Mouse (Mus musculus) adrenal gland, postnatal 0 days (tissue): ENCODE data around the gene Esyt2. TPM values are rescaled to one million over a fixed set of nuclear protein-coding genes. Genes with fewer than 3 reads are reported as not detected.

Source experiments
- microRNA-seq: library from miRNA; unstranded; fragments of <30 nt; microRNA quantifications from one replicate; pipeline ENCODE4, GENCODE M21; 2016; ENCODE audit warnings: borderline replicate concordance; ENCODE audit not compliant: insufficient number of aligned reads
- polyA plus RNA-seq: library from polyadenylated mRNA; unstranded; fragments of >200 nt; fragmentation: Nextera tagmentation; extraction: Ambion mirVana; gene quantifications from 2 replicates; pipeline ENCODE4 v1.2.1, GENCODE M21; 2015

The Esyt2 gene
- 11.5 and 12.2 TPM in 2 replicates for polyA plus RNA-seq

DNA sequence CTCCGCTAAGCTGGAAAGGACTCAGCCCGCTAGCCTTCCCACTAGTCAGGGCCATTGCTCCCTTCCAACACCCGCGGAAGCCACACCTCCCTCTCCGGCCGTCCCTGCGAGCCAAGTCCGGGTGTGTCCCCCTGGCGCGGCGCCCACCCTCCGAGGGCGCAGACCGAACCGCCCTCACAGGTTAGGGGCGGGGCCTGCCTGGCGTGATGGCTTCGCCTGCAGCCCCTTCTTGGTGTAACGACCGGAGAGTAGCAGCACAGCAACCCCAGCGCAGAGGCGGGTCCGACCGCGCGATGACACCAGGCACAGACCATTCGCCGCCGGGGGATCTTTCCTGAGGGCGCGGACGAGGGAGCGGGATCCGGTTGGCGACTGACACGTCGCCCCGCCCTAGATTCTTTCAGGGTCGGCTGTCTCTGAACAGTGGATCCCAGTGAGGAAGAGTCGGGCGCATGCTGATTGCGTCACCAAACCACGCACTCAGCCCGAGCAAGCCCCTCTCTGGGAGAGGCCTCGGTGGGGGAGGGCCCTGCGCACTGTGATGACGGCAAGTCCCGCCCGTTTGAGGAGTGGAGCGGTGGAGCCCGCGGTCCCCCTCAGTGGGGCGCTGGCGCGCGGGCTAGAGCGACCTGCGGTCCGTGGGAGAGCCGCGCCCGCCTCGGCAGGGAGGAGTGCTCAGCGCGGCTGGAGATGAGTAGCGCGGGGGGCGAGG is at the start of gene Esyt2:
TSS of gene Esyt2 (plus strand) at position 544 of the 712 bp plus-strand sequence.

DNA sequence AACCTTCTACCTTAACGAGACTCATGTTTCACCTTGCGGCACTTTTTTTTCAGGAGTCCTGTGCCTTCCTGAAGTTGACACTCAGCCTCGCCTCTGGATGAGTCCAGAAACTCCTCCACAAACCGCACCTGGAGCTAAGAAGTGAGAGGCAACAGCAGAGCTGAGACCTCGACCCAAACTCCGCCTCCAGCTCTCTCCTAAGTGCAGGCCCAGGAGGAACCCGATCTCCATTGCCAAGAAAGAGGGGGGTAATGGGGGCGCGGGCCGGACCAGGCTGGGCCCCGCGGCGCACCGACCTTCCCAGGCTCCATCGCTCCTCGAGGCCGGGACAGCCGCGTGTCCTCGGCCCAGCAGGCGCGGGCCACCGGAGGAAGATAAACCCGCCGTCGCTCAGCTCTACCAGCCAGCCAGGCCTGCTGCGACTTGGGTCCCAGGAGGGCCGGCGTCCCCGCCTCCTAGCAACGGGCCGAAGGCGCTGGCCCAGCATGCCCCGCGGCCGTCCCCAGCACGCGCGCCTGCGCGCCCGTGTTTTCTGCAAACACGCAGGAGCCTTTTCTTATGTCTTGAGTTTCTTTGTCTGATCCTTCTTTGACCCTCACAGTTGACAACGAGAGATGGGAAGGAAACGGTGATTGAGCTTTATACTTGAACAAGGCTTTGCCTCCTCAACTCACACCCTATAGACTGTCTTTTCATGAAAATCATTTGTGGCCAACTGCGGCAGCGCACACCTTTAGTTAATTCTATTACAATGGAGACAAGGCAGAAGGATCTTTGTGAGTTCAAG is 18.2 kb upstream of the Esyt2 start, which contains the start of gene Wdr60:
TSS of gene Wdr60 (minus strand) at position 468 of the 787 bp plus-strand sequence.

DNA sequence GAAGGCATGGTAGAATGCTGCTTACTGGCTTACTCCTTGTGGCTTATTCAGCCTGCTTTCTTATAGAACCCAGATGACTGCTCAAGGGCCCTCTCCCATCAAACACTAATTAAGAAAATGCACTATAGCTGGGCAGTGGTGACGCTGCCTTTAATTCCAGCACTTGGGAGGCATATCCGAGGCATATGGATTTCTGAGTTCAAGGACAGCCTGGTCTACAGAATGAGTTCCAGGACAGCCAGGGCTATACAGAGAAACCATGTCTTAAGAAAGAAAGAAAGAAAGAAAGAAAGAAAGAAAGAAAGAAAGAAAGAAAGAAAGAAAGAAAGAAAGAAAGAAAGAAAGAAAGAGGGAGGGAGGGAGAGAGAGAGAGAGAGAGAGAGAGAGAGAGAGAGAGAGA is 5.9 kb upstream of the Esyt2 start, which contains the start of gene Gm11027:
TSS of gene Gm11027 (plus strand) at position 301 of the 400 bp plus-strand sequence.

DNA sequence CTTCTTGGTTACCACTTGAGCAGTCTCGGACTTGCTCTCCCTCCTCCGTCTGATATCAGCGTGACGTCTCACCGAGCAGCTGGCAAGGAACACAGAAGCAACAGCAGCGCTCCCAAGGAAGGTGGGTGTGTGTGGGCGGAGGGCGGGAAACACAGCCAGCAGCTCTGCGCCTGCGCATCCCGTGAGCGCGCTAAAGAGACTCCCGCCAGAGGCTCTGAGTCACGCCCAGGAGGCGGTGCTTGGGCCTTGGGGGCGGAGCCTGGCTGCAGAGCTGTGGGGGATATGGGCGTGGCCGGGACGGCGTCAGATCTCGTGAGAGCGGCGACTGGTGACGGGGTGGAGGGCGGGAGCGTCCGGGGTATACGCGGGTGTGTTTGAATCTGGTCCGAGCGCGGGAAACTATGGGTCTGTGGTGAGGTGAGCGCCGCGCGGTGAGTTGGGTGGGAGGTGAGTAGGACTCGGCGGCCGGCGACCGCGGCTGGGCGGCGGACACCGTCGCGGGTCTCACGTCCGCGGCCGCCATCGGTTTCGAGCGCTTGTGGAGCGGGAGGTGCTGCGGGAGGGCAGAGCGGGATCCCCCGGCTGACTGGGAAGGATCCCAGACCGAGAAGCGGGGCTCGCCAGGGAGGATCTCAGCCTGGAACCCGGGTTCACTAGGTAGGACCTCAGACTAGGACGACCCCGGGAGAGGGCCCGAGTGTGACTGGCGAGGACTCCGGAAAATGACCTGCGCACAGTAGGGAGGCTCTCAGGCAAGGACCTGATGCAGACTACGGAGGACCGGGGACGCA is 124.2 kb downstream of the Esyt2 start, which contains the start of gene Ncapg2:
TSS of gene Ncapg2 (plus strand) at position 358 of the 791 bp plus-strand sequence.

Small RNA genes lying within 50 kb of the gene (microRNA-seq; reads per million reads assigned to microRNA genes)
- not detected for gene Gm23190

Other genes with a start within 250 kb of the Esyt2 start
- 38.7 and 46.7 TPM in 2 replicates for gene Zfp386, start 233.5 kb upstream of the Esyt2 start, polyA plus RNA-seq
- 1.1 and 1.3 TPM in 2 replicates for gene Vipr2, start 203.5 kb upstream of the Esyt2 start, polyA plus RNA-seq
- gene Wdr60, start 18.2 kb upstream of the Esyt2 start, polyA plus RNA-seq, result 10.2 and 14.2 TPM in 2 replicates
- not detected in 2 replicates for gene Gm11027, start 5.8 kb upstream of the Esyt2 start, polyA plus RNA-seq
- 10.8 TPM in 2 replicates for gene Ncapg2, start 124.2 kb downstream of the Esyt2 start, polyA plus RNA-seq
- gene Ptprn2, start 204.5 kb downstream of the Esyt2 start, polyA plus RNA-seq, result 2.2 and 3.5 TPM in 2 replicates